Mouse (Mus musculus): Measurements from ENCODE around the gene Tpbg. TPM values are rescaled to one million over a fixed set of nuclear protein-coding genes. Genes with fewer than 3 reads are reported as not detected.

Tpbg gene
- polyA plus RNA-seq, 2 experiments from 2014 or later = not detected

Other genes starting within 250 kb of the Tpbg start
- gene Ibtk, start 93.0 kb upstream of the Tpbg start, polyA plus RNA-seq (2017; shearing (Covaris generic)) = 10 to 100 TPM; 20.5 to 33.2 TPM

Data from CD4-positive, CD25-positive, alpha-beta regulatory T cell, adult 4 months (primary cell).